Mouse (Mus musculus) kidney, adult 11 months (tissue): Measurements from ENCODE around the gene Nup155.

Experiments
- DNase-seq: peaks from one replicate; pipeline ENCODE4 v3.0.0; 2022

Gene Nup155

GRCm38 (mm10) chr15:8200317-8200716, 91.2 kb downstream of the Nup155 start:
- no peak for DNase-seq

GRCm38 (mm10) chr15:8208362-8208761, 99.3 kb downstream of the Nup155 start:
- no peak for DNase-seq
